Mouse (Mus musculus): Measurements from ENCODE around the gene Scml4.

Gene Scml4

DNA sequence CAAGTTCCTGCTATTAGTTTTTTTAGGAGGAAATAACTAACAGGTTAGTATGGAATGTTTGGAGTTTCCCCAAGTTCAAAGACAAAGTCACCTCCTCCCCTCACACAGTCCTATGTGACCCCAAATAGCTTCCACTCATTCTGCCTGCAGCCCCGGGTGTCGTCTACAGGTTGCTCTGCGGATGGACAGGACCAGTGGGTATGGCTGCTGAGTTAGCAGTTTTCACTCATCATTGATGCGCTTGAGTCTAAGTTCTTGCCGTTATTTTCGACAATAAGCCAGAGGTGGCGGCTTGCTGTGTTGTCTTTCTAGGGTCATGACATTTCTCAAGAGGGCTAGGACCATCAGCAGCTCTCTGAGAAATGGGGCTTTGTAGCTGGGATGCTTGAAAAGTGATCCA, 1.3 kb downstream of the Scml4 start:
- no peak for DNase-seq (ENCODE audit: low spot score in 2 of 2)

DNA sequence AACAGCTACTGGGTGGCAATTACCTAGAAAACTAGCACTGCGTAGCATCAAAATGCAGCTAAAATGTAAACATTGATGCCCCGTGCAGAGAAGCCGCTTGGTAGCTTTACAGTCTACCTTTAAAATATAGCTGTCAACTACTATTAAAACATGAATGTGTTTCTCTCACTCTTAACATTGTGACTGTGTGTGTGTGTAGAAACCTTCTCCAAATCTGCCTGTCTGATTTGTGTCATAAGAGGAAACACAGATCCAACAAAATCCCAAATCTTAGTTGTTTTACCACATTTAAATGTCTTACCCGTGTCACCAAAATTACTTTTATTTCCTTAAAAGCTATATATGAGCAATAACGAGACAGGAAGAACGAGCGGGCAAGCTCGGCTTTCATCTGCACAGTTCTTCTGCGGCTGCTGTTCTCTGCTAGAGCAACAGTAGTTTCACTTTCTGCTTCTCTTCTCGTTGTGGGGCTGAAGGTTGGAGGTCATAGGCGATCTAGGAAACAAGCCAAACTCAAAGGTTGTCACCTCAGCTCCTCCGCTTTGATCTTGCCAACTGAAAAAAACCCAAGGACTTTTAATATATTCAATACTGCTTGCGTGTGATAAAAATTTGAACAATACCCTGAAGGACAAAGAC, 2.1 kb downstream of the Scml4 start:
- DNase-seq (ENCODE audit: low spot score in 2 of 2): no peak

DNA sequence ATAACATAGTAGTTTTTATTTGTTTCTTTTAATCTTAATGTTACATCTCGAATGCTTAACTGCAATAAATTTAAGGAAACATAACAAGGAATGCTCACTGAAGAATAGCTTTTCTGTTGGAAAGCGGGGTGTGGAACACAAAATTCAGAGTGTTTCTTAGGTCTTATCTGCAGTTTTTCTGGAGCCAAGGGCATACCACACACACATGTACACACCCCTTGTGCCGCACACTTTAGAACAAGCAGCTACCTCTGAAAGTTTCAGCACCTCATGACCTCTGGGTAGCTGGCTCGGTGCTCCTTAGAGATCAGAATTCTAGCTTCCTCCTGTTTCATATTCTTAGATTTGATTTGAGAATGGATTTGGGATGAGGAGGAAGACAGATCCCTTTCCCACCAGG, 2.6 kb downstream of the Scml4 start:
- no peak for DNase-seq (ENCODE audit: low spot score in 2 of 2)

DNA sequence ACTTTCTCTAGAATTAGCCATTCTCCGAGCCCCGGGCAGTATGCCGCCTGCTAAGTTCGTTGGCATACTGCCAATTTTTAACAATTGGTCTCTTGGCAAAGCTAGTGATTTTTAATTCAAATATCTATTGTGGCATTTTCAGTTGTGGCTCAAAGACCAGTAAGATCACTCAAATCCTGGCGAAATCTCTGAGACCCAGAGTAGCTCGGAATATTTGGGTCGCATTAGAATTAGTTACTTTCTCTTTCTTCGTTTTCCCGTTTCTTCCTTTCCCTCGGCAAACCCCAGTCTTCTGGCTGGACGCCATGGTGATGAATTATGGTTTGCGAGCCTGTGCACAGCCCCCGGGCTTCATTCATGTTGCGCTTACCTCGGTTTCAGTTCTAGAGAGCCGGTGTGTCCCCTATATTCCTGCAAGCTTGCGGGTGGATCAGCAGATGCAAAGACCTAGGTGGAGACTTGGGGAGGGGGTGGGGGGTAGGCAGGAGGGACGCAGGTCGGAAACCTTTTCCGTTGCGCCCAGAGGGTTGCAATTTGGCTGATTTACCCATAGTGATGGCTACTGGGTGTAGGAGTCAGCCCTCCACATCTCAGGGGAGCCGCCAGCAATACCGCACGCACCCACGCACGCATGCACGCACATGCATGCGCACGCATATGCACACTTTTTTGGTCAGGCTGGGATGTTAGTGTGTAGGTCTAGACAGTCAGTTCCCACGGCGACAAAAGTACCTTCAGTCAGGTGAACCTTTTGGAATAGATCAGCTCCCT, 3.6 kb downstream of the Scml4 start:
- peak; percentile 35 to 45 for DNase-seq (ENCODE audit: low spot score in 2 of 2)

DNA sequence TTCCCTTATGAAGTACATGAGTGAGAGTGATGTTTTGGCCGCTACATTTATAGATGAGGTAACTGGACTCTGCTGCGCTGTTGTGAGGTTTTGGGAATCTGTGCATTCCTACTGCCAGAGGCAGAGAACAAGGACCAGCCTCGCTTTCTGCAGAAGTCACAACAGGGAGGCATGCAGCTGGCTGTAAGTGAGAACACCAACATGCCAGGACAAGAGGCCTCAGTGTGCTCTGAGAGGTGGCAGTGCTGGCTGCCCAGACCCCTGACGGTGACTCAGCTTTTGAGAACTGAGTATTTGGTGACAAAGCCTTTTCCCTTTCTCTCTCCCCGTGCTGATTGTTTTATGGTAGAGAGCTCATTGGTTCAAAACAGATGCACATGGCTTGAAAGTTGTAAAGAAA, 4.5 kb downstream of the Scml4 start:
- DNase-seq (ENCODE audit: low spot score in 2 of 2): no peak

DNA sequence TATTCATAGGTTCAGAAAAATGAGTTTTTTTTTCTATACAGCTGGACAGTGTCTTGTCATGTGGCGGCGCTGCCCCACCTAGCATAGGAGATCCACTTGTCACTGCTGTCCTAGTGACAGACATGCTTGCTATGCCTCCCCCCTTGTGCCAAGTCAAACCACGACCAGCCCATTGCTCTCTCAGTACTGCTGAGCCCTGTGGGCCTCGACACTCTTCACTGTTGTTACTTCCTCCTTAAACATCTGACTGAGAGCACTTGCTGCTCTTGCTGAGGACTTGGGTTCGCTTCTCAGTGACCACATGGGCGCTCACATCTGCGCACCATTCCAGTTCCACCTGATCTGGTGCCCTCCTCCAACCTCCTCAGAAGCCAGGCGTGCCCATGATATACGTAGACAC, 8.2 kb downstream of the Scml4 start:
- DNase-seq (ENCODE audit: low spot score in 2 of 2): no peak

DNA sequence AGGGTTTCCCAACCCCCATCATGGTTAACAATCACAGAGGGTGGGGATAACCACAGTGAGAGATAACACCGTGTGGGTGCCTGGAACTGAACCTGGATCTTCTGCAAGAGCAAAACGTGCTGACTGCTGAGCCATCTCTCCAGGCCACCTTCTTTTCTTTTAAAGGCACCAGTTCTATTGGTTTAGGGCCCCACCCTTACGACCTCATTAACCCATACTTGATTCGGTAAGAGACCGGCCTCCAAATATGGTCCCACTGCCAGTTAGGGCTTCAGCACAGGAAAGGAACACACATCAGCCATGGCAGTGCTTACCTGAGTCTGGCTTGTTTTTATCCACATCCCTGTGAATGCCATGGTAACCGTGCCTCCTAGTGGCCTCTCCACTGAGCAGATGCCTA, 9.3 kb downstream of the Scml4 start:
- no peak for DNase-seq (ENCODE audit: low spot score in 2 of 2)

DNA sequence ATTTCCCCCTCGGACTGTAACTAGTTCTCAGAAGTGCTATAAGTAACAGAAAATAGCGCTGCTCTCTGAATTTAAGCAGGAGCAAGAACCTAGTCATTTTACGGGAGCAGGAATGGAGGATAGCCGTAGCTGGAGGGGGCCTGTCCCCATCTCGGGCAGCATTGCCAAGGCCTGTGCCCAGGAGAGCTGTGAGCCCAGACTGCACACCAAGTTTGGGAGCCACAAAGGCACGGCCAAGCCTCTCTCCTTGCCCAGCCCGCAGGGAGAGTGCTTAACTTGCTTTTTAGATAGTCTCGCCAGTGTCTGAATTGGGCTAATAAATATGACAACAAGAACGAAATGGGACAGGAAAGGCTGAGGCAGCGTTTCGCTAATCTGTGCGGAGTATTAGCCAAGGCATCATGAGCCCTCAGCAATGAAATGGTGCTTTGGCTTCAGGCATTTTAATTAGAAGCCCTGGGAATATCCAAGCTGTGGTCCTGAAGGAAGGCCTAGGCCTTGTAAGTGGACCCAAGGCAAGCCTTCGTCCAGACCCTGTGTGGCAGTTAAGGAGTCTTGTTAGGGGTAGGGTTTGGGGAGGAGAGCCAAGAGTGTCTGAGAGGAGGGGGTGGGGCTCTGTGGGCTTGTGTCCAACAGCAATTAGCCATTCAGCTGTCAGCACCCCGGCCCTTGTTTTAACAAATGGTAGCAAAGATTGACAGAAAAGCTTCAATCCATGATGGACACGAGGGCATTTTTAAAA, 12.3 kb downstream of the Scml4 start:
- DNase-seq (ENCODE audit: low spot score in 2 of 2): no peak

DNA sequence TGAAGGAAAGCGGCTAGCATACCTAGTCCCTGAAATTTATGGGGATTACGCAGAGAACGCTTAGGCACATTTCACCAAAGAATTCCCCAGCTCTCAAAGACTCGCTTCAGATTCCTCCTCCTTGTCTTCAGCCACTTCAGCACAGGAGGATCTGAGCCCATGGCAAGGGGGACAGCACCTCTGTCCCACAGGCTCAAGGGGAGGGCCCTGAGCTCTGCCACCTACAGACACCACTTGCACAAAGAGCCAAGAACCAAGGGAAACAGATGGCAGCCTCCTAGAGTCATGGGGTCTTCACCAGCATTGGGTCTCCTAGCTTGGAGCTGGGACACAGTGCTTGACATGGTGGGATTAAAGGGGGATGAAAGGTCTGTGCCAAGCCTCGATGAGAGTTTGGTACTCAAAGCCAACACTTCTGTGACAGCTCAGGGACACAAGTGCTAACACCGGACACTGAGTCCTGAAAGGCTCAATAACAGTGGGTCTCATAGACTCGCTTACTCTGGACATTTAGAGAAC, 13.0 kb downstream of the Scml4 start:
- DNase-seq (ENCODE audit: low spot score in 2 of 2): no peak

DNA sequence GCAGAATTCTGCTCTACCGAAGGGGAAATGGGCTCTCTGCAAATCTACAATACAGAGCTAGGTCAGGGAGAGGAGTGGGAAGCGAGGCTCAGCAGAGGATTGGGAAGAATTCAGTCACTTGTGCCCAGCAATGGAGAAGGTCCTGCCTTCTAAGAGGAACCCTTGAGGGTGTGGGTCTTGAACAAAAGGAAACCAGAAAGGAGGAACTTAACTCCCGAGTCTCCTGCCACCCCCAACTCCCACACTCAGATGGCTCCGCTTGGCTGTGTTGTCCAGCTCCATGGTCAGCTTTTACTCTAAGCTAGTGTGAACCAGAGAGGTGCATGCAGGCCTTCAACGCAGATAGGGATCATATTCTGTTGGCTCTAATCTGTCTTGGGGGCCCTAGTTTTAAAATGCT, 16.0 kb downstream of the Scml4 start:
- DNase-seq (ENCODE audit: low spot score in 2 of 2): no peak

DNA sequence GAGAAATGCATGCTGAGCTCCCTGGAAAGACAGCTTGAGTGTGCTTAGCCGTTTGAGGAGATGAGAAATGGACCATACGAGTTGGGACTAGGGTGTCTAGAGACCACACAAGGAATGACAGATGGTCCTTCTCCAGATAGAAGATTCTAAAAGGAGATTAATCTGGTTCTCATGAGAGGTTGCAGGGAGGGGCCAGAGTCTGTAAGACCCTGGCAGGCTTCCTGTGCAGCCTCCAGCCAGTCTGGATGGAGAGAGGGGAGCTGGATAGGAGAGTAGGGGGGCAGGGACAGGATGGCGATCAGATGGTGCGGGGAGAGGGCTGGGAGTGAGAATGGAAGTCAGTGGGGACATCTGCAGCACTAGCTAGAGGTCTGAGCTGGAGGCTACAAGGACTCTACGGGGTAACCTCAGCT, 19.1 kb downstream of the Scml4 start:
- DNase-seq (ENCODE audit: low spot score in 2 of 2): no peak

DNA sequence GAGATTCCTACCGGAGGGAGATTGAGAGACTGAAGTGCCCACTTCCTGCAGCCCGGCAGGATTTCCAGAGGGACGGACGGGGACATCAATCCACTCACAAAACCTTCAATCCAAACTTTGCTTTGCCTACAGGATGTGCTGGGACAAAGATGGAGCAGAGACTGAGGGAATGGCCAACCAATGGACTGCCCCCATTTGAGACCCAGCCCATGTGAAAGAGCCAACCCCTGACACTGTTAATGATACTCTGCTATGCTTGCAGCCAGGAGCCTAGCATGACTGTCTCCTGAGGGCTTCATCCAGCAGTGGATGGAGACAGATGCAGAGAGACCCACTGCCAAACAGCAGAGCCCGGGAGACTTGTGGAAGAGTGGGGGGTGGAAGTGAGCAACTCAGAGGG, 19.5 kb downstream of the Scml4 start:
- DNase-seq (ENCODE audit: low spot score in 2 of 2): no peak

DNA sequence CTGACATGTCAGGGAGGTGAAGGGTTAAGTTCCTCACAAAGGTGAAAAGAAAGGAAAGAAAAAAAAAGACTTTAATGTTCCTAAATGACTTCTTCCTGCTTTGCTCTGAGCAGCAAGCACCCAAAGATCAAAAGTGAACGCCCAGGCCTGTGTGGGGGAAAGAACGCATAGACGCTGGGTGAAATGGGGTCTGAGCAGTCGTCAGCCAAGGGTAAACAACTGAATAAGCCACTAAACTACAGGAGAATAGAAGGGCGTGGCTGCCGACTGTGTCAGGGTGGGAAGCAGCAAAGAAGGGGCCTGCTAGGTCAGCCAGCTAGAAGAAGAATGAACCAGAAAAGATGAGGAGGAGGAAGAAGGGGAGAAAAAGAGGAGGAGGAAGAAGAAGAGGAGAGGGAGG, 26.9 kb downstream of the Scml4 start:
- DNase-seq (ENCODE audit: low spot score in 2 of 2): no peak

DNA sequence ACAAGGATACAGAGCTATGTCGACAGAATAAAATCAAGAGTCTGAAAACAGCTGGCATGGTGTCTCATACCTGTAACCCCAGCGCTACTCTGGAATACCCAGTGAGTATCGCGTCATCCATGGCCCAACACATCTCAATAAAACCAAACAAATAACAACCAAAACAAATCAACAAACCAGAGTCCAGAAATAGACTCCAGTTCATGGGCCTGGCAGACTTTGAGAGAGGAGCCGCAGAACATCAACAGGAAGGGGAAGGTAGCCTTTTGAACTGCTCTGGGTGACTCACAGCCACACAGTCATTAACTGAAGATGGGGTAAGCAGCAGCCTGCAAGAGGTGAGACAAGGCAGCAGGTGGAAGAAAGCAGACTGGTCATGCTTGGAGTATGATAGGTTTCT, 28.1 kb downstream of the Scml4 start:
- no peak for DNase-seq (ENCODE audit: low spot score in 2 of 2)

DNA sequence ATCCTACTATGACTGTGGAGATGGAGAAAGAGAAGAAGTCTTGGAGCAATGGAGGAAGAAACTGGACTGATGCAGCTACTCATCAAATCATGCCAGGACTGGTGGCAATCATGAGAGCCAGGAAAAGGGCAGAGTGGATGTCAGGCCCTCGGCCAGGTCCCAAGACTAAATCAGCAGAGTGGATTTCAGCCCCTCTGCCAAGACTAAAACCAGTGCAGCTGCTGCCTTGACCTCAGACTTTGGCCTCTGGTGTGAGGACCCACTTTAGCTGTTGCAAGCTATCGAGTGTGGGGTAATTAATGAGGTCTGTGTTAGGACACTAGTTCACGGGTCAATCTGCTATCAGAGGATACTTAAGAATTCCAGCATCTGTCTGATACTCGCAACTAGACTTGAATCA, 30.2 kb downstream of the Scml4 start:
- DNase-seq (ENCODE audit: low spot score in 2 of 2): no peak

DNA sequence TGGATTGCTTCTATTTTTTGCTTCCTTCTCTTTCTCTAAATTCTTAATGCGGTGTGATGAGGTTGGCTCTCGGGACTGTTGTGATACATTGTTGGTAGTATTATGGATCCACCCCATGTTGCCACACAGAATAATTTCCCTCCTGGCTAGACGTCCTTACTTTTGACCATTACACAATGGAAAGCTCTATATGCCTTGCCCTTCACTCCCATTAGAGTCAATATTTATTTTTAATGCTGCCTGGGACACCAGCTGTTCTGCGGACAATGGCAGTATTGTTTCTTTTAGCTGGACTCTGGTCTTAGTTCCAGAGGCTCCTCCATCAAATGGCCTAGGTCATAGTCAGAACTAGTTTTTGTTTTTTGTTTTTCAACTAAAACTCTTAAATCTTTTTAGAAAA, 32.1 kb downstream of the Scml4 start:
- no peak for DNase-seq (ENCODE audit: low spot score in 2 of 2)

DNA sequence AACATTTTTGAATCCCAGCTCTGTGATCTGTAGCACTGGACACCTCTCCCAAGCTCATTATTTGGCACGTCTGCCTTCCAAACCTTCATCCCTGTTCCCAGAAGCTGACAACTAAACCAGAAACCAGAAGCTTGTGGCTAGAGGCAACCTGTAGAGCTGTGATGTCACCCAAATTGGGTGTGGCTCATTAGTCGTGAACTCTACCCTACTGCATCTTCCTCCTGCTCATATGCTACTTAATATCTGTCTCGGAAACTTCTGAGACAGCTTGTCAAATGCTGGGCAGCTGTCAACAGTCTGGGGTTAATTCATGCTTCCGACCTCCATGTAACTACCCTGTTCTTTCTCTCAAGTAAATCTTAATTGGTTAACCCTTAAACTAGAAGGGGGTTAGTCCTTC, 32.8 kb downstream of the Scml4 start:
- no peak for DNase-seq (ENCODE audit: low spot score in 2 of 2)

DNA sequence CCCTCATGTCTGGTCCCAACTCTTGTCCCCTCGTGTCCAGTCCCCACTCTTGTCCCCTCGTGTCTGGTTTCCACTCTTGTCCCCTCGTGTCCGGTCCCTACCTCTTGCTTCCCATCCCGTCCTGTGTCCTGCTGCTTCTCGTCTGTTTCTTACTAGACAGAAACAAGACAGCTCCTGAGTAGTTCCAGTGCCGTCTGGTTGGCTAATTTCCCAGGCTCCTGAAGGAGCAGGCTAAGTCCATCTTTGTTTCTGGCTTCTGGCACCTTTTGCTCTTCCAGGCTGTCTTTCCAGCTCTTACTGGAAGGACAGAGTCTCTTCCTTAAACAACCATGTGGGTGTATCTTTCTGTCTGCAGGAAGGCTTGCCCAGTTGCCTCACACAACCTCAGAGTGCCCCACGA, 33.7 kb downstream of the Scml4 start:
- DNase-seq (ENCODE audit: low spot score in 2 of 2): no peak

DNA sequence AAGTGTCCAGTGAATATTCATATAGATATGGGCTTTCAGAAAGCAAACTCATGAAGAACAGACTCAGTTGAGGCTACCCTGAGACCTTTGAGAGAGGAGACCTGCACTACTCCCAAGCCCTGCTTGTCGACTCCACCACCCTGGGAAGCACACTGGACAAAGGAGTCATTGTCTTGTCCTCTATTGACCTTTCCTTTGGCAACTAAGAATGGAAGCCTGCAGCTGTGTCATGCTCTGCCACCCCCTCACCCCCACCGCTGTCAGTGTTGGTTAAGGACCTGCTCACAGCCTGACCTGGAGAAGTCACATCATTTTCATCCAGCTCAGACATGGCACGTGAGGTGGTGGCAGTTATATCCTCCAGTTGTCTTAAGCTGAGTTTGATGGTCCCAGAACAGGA, 34.1 kb downstream of the Scml4 start:
- no peak for DNase-seq (ENCODE audit: low spot score in 2 of 2)

DNA sequence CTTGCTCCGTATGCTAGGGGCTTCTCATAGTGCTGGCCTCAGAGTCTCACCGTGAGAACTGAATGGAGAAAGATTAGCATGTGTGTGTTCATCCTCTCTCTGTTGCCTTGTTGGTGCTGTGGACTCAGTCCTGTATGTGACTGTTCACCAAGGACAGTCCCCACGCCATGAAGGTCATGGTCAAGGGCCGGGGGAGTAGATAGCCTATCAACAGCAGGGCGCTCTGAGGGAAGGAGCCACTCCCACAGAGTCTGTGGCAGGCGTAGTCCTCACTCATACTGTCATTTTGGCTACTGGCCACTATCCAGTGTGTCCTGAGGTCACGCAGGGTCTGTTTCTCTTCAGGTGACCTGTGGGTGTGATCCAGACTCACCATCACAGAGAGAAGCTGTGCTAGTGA, 34.5 kb downstream of the Scml4 start:
- DNase-seq (ENCODE audit: low spot score in 2 of 2): no peak

DNA sequence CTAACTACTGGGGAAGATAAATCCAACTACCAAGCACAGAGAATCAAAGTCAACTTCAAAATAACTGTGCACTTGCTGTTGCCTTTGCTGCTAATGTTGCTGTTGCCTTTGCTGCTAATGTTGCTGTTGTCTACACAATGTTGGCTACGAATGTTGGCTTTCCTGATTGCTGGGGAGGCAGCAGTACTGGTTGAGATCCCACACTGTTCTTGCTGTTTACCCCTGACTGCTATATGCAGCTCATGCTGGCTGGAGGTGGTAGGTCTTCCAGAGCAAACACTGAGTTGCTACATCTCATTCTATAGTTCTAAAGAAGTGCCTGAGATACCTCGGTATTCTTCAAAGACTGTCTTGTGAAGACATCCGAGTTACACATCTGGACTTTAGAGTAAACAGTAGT, 36.5 kb downstream of the Scml4 start:
- no peak for DNase-seq (ENCODE audit: low spot score in 2 of 2)

DNA sequence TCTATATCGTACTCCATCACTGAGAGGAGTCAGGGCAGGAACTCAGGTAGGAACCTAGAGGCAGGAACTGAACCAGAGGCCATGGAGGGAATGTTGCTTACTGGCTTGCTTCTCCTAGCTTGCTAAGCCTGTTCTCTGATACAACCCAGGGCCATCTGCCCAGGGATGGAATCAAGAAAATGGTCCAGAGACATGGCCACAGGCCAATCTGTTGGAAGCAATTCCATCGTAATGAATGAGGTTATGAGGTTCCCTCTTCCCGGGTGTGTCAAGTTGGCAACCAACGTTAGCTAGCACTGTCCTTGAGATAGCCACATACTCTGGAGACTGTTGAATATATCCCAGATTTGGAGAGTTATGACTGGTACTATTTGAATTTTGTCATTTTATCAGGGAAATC, 37.0 kb downstream of the Scml4 start:
- DNase-seq (ENCODE audit: low spot score in 2 of 2): no peak

DNA sequence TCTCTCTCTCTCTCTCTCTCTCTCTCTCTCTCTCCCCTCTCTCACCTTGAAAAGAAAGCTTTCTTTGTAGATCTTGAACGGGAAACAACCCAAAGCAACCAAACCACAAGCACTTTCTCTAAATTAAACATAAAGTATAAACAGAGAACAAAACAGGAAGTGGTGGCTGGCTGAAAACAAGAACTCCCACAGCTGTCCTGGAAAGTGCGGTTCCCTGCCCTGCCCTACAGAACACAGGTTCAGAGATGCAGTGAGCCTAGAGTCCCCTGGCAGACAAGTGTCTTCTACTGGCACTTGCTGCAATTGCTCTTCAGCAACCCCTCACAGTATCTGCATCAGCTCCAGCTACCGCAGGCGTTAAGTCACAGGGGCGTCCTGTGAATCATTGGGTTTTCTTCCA, 37.5 kb downstream of the Scml4 start:
- no peak for DNase-seq (ENCODE audit: low spot score in 2 of 2)
